Mouse (Mus musculus): ENCODE measurements around the gene Krt80. TPM values are rescaled to one million over a fixed set of nuclear protein-coding genes. Genes with fewer than 3 reads are reported as not detected.
A peak's percentile ranks its signal among the peaks of the same experiment; 100 is the strongest.

Gene Krt80
- polyA plus RNA-seq, 1 experiment from 2014 or later, result 2.5 TPM

GRCm38 (mm10) chr15:101369382-101370100 lies 421 bp downstream of the Krt80 start:
- Histone ChIP-seq H3K27ac (ENCODE audit: low read length) (peak overlapping the region; percentile 89), H3K27me3 (ENCODE audit: control insufficient read depth, insufficient read depth, low read depth, low read length) (no peaks in the 10 kb centered on the region), H3K9me3 (ENCODE audit: control insufficient read depth, low read length) (no peaks in the 10 kb centered on the region), H3K9ac (ENCODE audit: low read length) (peak overlapping the region; percentile 54), H3K4me3 (ENCODE audit: low read length) (peak overlapping the region; percentile 12; the same call in 1 of the 2 replicates), H3K4me1 (replicated peaks; ENCODE audit: control insufficient read depth, insufficient read depth, low read length) (peaks cover 51% of the 10 kb centered on the region), H3K36me3 (ENCODE audit: control insufficient read depth, insufficient read depth, low read length) (no peaks in the 10 kb centered on the region), H3K4me2 (ENCODE audit: low read depth, low read length) (peak overlapping the region; percentile 42)
- 28% methylated on average over 12 of the region's 12 CpGs for WGBS
- no peak for ATAC-seq (ENCODE audit: low read depth)

- Histone ChIP-seq H3K27ac (ENCODE audit: low read length) (peak overlapping the region; percentile 89), H3K4me3 (ENCODE audit: low read length) (no peak overlapping the region), H3K36me3 (ENCODE audit: control insufficient read depth, insufficient read depth, low read length) (no peaks in the 10 kb centered on the region), H3K4me1 (replicated peaks; ENCODE audit: control insufficient read depth, insufficient read depth, low read length) (peaks cover 49% of the 10 kb centered on the region), H3K9me3 (ENCODE audit: control insufficient read depth, low read length) (no peaks in the 10 kb centered on the region), H3K27me3 (ENCODE audit: control insufficient read depth, insufficient read depth, low read depth, low read length) (no peaks in the 10 kb centered on the region), H3K9ac (ENCODE audit: low read length) (peak overlapping the region; percentile 54; the same call in 1 of the 2 replicates), H3K4me2 (ENCODE audit: low read depth, low read length) (peak overlapping the region; percentile 14; the same call in 1 of the 2 replicates)
- no peak for ATAC-seq (ENCODE audit: low read depth)
- 56% methylated on average over 11 of the region's 11 CpGs for WGBS
Measured at GRCm38 (mm10) chr15:101368502-101369381, 1.2 kb downstream of the Krt80 start.

- Histone ChIP-seq H3K27me3 (ENCODE audit: control insufficient read depth, insufficient read depth, low read depth, low read length) (no peaks in the 10 kb centered on the region), H3K4me2 (ENCODE audit: low read depth, low read length) (no peak overlapping the region), H3K4me1 (replicated peaks; ENCODE audit: control insufficient read depth, insufficient read depth, low read length) (peaks cover 49% of the 10 kb centered on the region), H3K4me3 (ENCODE audit: low read length) (no peak overlapping the region), H3K9me3 (ENCODE audit: control insufficient read depth, low read length) (no peaks in the 10 kb centered on the region), H3K27ac (ENCODE audit: low read length) (no peak overlapping the region), H3K9ac (ENCODE audit: low read length) (no peak overlapping the region), H3K36me3 (ENCODE audit: control insufficient read depth, insufficient read depth, low read length) (no peaks in the 10 kb centered on the region)
- no peak for ATAC-seq (ENCODE audit: low read depth)
- WGBS, result 80% methylated on average over 6 of the region's 6 CpGs
Measured at GRCm38 (mm10) chr15:101368015-101368414, 1.9 kb downstream of the Krt80 start.

GRCm38 (mm10) chr15:101367497-101367896 lies 2.5 kb downstream of the Krt80 start:
- no peak overlapping the region for H3K27ac ChIP-seq (ENCODE audit: low read length)
- no peak overlapping the region for H3K4me2 ChIP-seq (ENCODE audit: low read depth, low read length)
- ATAC-seq (ENCODE audit: low read depth), result no peak
- no peak overlapping the region for H3K9ac ChIP-seq (ENCODE audit: low read length)
- H3K4me1 ChIP-seq (replicated peaks; ENCODE audit: control insufficient read depth, insufficient read depth, low read length), result peaks cover 49% of the 10 kb centered on the region
- no peaks in the 10 kb centered on the region for H3K36me3 ChIP-seq (ENCODE audit: control insufficient read depth, insufficient read depth, low read length)
- WGBS, result 64% methylated on average over 8 of the region's 8 CpGs
- no peaks in the 10 kb centered on the region for H3K9me3 ChIP-seq (ENCODE audit: control insufficient read depth, low read length)
- H3K27me3 ChIP-seq (ENCODE audit: control insufficient read depth, insufficient read depth, low read depth, low read length), result no peaks in the 10 kb centered on the region
- no peak overlapping the region for H3K4me3 ChIP-seq (ENCODE audit: low read length)

GRCm38 (mm10) chr15:101366926-101367325 lies 3.0 kb downstream of the Krt80 start:
- Histone ChIP-seq H3K4me1 (replicated peaks; ENCODE audit: control insufficient read depth, insufficient read depth, low read length) (peaks cover 45% of the 10 kb centered on the region), H3K27me3 (ENCODE audit: control insufficient read depth, insufficient read depth, low read depth, low read length) (no peaks in the 10 kb centered on the region), H3K27ac (ENCODE audit: low read length) (no peak overlapping the region), H3K9me3 (ENCODE audit: control insufficient read depth, low read length) (no peaks in the 10 kb centered on the region), H3K4me3 (ENCODE audit: low read length) (no peak overlapping the region), H3K4me2 (ENCODE audit: low read depth, low read length) (no peak overlapping the region), H3K9ac (ENCODE audit: low read length) (no peak overlapping the region), H3K36me3 (ENCODE audit: control insufficient read depth, insufficient read depth, low read length) (no peaks in the 10 kb centered on the region)
- no peak for ATAC-seq (ENCODE audit: low read depth)
- WGBS, result 56% methylated on average over 2 of the region's 2 CpGs

DNA sequence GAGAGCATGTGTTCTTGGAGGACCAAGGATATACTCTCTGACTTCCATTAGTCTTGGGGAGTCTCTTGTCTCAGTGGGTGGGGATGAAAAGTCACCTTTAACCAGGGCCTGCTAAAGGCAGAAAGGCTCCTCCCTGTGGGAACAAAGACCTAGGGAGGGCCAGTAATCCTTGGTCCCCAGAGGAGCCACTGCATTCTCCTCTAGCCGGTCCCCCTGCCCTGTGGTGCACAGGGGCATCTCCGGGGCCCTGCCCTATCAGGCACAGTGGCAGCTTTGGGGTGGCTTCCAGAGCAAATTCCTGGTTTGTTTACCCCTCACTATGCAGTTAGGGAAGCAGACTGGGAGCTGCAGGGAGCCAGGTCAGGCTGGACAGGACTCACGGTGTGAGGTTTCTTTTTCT lies 3.5 kb downstream of the Krt80 start:
- Histone ChIP-seq H3K9me3 (ENCODE audit: control insufficient read depth, low read length) (no peaks in the 10 kb centered on the region), H3K27me3 (ENCODE audit: control insufficient read depth, insufficient read depth, low read depth, low read length) (no peaks in the 10 kb centered on the region), H3K4me2 (ENCODE audit: low read depth, low read length) (no peak overlapping the region), H3K4me3 (ENCODE audit: low read length) (no peak overlapping the region), H3K4me1 (replicated peaks; ENCODE audit: control insufficient read depth, insufficient read depth, low read length) (peaks cover 44% of the 10 kb centered on the region), H3K27ac (ENCODE audit: low read length) (no peak overlapping the region), H3K9ac (ENCODE audit: low read length) (no peak overlapping the region), H3K36me3 (ENCODE audit: control insufficient read depth, insufficient read depth, low read length) (no peaks in the 10 kb centered on the region)
- 34% methylated on average over 3 of the region's 3 CpGs for WGBS
- ATAC-seq (ENCODE audit: low read depth), result no peak

GRCm38 (mm10) chr15:101365721-101366120 lies 4.2 kb downstream of the Krt80 start:
- Histone ChIP-seq H3K36me3 (ENCODE audit: control insufficient read depth, insufficient read depth, low read length) (no peaks in the 10 kb centered on the region), H3K4me2 (ENCODE audit: low read depth, low read length) (no peak overlapping the region), H3K27me3 (ENCODE audit: control insufficient read depth, insufficient read depth, low read depth, low read length) (no peaks in the 10 kb centered on the region), H3K9me3 (ENCODE audit: control insufficient read depth, low read length) (no peaks in the 10 kb centered on the region), H3K9ac (ENCODE audit: low read length) (peak overlapping the region; percentile 18; the same call in 1 of the 2 replicates), H3K4me1 (replicated peaks; ENCODE audit: control insufficient read depth, insufficient read depth, low read length) (peaks cover 37% of the 10 kb centered on the region), H3K4me3 (ENCODE audit: low read length) (no peak overlapping the region), H3K27ac (ENCODE audit: low read length) (no peak overlapping the region)
- no peak for ATAC-seq (ENCODE audit: low read depth)
- WGBS, result 52% methylated on average over 4 of the region's 4 CpGs

DNA sequence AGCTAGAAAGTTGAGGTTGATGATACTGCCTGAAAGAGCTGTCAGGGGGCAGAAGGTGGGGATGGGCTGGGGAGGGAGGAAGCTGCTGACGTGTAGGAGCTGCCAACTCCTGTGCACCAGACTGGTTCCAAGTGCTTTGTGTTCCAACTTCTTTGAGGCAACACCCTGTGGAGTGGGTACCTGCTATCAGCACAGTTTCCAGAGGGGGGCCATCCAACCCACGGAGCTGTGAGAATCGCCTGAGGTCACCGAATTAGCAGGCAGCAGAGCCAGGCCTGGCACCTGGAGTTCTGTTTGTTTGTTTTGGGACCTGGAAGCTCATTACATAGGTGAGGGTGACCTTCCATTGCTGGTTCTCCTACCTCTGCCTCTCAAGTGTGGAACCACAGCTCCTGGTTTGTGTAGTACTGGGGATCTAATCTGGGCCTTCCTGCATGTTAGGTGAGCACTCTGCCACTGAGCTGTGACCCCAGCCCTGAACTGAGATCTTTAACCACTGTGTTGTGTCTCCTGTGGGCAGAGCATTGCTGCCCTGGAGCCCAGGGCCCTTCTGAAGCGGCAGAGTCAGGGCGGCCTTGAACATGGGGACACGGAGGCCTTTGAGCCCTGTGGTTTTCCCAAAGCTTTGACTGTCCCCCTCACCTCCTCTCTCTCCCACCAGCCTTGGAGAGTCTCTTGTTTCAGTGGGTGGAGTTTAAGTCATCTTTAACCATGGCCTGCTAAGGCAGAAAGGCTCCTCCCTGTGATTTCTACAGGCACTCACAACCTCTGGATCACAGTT lies 4.9 kb downstream of the Krt80 start:
- Histone ChIP-seq H3K4me2 (ENCODE audit: low read depth, low read length) (no peak overlapping the region), H3K9me3 (ENCODE audit: control insufficient read depth, low read length) (no peaks in the 10 kb centered on the region), H3K4me1 (replicated peaks; ENCODE audit: control insufficient read depth, insufficient read depth, low read length) (peaks cover 31% of the 10 kb centered on the region), H3K36me3 (ENCODE audit: control insufficient read depth, insufficient read depth, low read length) (no peaks in the 10 kb centered on the region), H3K4me3 (ENCODE audit: low read length) (no peak overlapping the region), H3K27ac (ENCODE audit: low read length) (no peak overlapping the region), H3K9ac (ENCODE audit: low read length) (no peak overlapping the region; the same call in 1 of the 2 replicates), H3K27me3 (ENCODE audit: control insufficient read depth, insufficient read depth, low read depth, low read length) (no peaks in the 10 kb centered on the region)
- ATAC-seq (ENCODE audit: low read depth), result 0 out of 2 replicates have a peak, but pooled peaks have one; percentile 34
- 57% methylated on average over 7 of the region's 7 CpGs for WGBS
